Mouse (Mus musculus): ENCODE data around the gene Pde7b. TPM values are rescaled to one million over a fixed set of nuclear protein-coding genes. Genes with fewer than 3 reads are reported as not detected.
"Not testable (repeated sequence)": the region's sequence is repeated elsewhere in the genome, so short reads cannot be mapped to it uniquely, and the experiment has no call there.

Gene Pde7b
- polyA plus RNA-seq, 1 experiment from 2014 or later: 1.3 TPM

DNA sequence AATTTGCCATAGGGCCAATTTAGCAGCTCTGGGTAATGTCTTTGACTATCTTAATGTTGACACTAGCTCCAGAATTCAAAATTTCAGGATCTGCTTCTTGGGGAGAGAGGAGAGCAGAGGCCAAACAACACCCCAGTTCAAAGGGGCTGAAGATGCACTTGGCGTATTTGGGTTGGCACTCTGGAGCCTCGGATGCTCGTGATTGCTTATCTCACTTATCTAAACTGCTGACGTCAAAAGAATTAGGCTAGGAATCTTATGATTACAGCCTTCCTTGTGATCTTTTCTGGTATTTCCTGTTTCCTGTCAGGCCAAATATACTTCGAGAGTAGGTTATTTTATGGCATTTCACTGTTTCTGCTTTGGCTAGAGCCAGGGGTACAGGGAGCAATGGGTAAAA, 191.1 kb downstream of the Pde7b start:
- DNase-seq (ENCODE audit: low spot score) (no peak), ATAC-seq (no peak)
- Histone ChIP-seq H3K27ac (ENCODE audit: low read depth, low read length) (no peak overlapping the region), H3K9me3 (replicated peaks; ENCODE audit: control insufficient read depth, low read length) (no peaks in the 10 kb centered on the region), H3K4me3 (ENCODE audit: low read depth, low read length) (no peak overlapping the region), H3K4me1 (ENCODE audit: control insufficient read depth, insufficient read depth, low read length) (0 out of 2 replicates have a peak, but pooled peaks cover under 1% of the 10 kb centered on the region), H3K9ac (ENCODE audit: low read length) (no peak overlapping the region), H3K27me3 (replicated peaks; ENCODE audit: control insufficient read depth, insufficient read depth, low read length) (no peaks in the 10 kb centered on the region), H3K36me3 (ENCODE audit: control insufficient read depth, insufficient read depth, low read length) (no peaks in the 10 kb centered on the region), H3K4me2 (ENCODE audit: low read length) (no peak overlapping the region)
- WGBS: 83% methylated on average over 5 of the region's 5 CpGs

DNA sequence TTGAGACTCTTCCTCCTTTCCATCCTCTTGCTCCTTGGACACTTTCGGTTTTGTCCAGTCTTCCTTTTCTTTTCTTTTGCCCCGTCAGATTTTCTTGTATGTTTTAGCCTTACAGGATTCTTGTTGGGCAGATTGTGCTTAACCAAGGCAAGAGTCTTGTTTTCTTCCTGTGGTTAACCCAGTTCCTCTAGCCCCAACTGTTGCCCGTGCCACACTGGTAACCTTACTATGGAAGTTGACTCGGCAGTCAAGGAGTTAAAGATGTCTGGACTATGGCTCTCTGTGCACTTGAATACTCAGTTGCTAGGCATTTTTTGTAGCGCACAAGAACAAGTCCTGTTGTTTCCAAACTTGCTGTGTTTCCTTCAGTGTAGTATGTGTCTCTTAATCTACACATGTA, 193.0 kb downstream of the Pde7b start:
- Histone ChIP-seq H3K9me3 (replicated peaks; ENCODE audit: control insufficient read depth, low read length) (no peaks in the 10 kb centered on the region), H3K4me2 (ENCODE audit: low read length) (no peak overlapping the region), H3K27ac (ENCODE audit: low read depth, low read length) (no peak overlapping the region), H3K4me1 (ENCODE audit: control insufficient read depth, insufficient read depth, low read length) (peaks cover 8% of the 10 kb centered on the region; the same call in 1 of the 2 replicates), H3K4me3 (ENCODE audit: low read depth, low read length) (no peak overlapping the region), H3K36me3 (ENCODE audit: control insufficient read depth, insufficient read depth, low read length) (no peaks in the 10 kb centered on the region), H3K9ac (ENCODE audit: low read length) (no peak overlapping the region), H3K27me3 (replicated peaks; ENCODE audit: control insufficient read depth, insufficient read depth, low read length) (no peaks in the 10 kb centered on the region)
- DNase-seq (ENCODE audit: low spot score) (no peak), ATAC-seq (no peak)
- WGBS: 88% methylated on average over 5 of the region's 5 CpGs

DNA sequence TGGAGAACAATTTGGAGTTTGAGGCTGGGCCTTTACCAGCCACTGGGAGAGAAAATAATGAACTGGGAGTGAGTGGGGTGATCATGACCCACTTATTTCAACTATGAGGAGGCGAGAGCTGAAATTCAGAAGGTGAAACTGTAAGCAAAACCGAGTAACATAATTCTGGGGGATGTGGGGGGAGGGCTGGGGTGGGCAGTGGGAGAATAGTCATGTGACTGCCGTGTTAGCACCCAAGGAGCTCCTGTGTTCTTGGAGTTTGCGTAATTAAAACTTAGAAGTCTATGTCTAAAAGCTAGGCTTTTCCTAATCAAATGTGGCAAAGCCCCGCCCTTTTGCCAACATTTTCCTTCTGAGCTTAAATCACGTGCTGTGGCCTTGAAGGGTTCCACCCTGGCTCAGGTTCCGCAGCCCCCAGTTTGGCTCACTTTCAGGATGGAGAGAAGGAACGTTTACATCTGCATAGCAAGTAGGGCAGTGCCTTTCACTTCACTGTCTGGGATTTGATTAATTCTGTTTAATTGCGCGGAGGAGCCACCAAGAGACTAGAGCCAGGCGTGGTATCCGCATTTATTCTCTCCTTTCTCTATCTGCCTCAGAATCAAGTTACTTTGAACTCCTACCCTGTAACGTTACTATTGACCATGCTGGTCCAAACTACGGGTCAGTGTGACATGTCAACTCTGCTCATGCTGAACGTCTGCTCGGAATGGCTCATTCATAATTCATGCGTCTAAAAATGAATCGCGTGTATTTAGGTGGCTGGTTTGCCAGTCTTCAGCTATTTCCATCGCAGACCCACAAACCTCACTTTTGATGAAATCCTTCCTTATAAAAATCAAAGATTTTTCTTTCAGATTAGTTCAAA, 196.1 kb downstream of the Pde7b start:
- no peak overlapping the region for H3K9ac ChIP-seq (ENCODE audit: low read length)

DNA sequence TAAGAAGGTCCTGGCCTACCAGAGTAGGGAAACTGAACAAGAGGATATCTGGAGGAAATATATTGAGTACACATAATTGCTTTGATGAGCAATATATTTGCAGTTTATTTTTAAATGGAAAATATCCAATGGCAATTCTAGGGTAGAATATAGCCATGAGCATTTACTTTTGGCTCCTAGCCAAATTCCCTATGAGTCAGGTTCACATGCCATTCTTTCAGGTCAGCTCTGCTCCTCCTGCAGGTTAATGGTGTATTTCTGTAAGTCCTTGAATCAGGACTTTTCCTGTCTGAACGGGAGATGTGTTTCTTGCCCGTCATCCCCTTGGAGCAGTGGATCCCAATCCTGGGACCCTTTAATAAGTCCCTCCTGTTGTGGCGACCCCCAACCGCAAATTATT, 197.1 kb downstream of the Pde7b start:
- no peak overlapping the region for H3K4me3 ChIP-seq (ENCODE audit: low read depth, low read length)
- WGBS: 88% methylated on average over 4 of the region's 4 CpGs
- ATAC-seq: no peak

More for the DNA sequence above, 196.1 kb downstream of the Pde7b start:
- no peak overlapping the region for H3K4me3 ChIP-seq (ENCODE audit: low read depth, low read length)
- ATAC-seq (peak; percentile 93), DNase-seq (ENCODE audit: low spot score) (peak; percentile 88)
- peaks cover 8% of the 10 kb centered on the region; the same call in 1 of the 2 replicates for H3K4me1 ChIP-seq (ENCODE audit: control insufficient read depth, insufficient read depth, low read length)
- no peaks in the 10 kb centered on the region for H3K36me3 ChIP-seq (ENCODE audit: control insufficient read depth, insufficient read depth, low read length)
- WGBS: 42% methylated on average over 20 of the region's 20 CpGs
- H3K27me3 ChIP-seq (replicated peaks; ENCODE audit: control insufficient read depth, insufficient read depth, low read length): no peaks in the 10 kb centered on the region
- peak overlapping the region; percentile 24; the same call in 1 of the 2 replicates for H3K4me2 ChIP-seq (ENCODE audit: low read length)
- H3K9me3 ChIP-seq (replicated peaks; ENCODE audit: control insufficient read depth, low read length): no peaks in the 10 kb centered on the region
- H3K27ac ChIP-seq (ENCODE audit: low read depth, low read length): no peak overlapping the region

DNA sequence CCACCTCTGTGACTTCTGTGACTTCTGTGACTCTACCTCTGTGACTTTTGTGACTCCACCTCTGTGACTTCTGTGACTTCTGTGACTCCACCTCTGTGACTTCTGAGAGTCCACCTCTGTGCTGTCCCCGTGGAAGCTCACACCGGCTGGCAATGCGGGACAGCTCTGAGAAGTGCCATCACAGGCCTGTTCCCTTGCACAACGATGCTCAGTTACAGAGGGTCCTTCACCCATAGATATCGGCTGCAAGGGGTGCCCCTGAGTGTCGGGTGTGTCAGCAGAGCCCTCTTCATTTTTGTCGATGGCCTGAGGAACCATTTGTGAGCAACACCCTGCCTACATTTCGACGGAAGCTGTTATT, 206.4 kb downstream of the Pde7b start:
- Histone ChIP-seq H3K27me3 (replicated peaks; ENCODE audit: control insufficient read depth, insufficient read depth, low read length) (no peaks in the 10 kb centered on the region), H3K4me1 (ENCODE audit: control insufficient read depth, insufficient read depth, low read length) (no peaks in the 10 kb centered on the region), H3K4me2 (ENCODE audit: low read length) (no peak overlapping the region), H3K4me3 (ENCODE audit: low read depth, low read length) (no peak overlapping the region), H3K9ac (ENCODE audit: low read length) (no peak overlapping the region), H3K36me3 (ENCODE audit: control insufficient read depth, insufficient read depth, low read length) (no peaks in the 10 kb centered on the region), H3K9me3 (replicated peaks; ENCODE audit: control insufficient read depth, low read length) (no peaks in the 10 kb centered on the region), H3K27ac (ENCODE audit: low read depth, low read length) (no peak overlapping the region)
- 91% methylated on average over 9 of the region's 9 CpGs for WGBS
- ATAC-seq (no peak), DNase-seq (ENCODE audit: low spot score) (no peak)

More for the DNA sequence above, 197.1 kb downstream of the Pde7b start:
- Histone ChIP-seq H3K27me3 (replicated peaks; ENCODE audit: control insufficient read depth, insufficient read depth, low read length) (no peaks in the 10 kb centered on the region), H3K36me3 (ENCODE audit: control insufficient read depth, insufficient read depth, low read length) (no peaks in the 10 kb centered on the region), H3K9me3 (replicated peaks; ENCODE audit: control insufficient read depth, low read length) (no peaks in the 10 kb centered on the region), H3K27ac (ENCODE audit: low read depth, low read length) (no peak overlapping the region), H3K9ac (ENCODE audit: low read length) (no peak overlapping the region), H3K4me2 (ENCODE audit: low read length) (no peak overlapping the region), H3K4me1 (ENCODE audit: control insufficient read depth, insufficient read depth, low read length) (peaks cover 8% of the 10 kb centered on the region; the same call in 1 of the 2 replicates)
- DNase-seq (ENCODE audit: low spot score): no peak

- not testable (repeated sequence) for H3K36me3 ChIP-seq (ENCODE audit: control insufficient read depth, insufficient read depth, low read length); DNase-seq (ENCODE audit: low spot score); H3K4me2 ChIP-seq (ENCODE audit: low read length); H3K4me3 ChIP-seq (ENCODE audit: low read depth, low read length); H3K4me1 ChIP-seq (ENCODE audit: control insufficient read depth, insufficient read depth, low read length); H3K27me3 ChIP-seq (replicated peaks; ENCODE audit: control insufficient read depth, insufficient read depth, low read length); ATAC-seq; H3K9ac ChIP-seq (ENCODE audit: low read length); H3K9me3 ChIP-seq (replicated peaks; ENCODE audit: control insufficient read depth, low read length); H3K27ac ChIP-seq (ENCODE audit: low read depth, low read length)
- WGBS: 84% methylated on average over 9 of the region's 9 CpGs
Measured at GRCm38 (mm10) chr10:20517756-20518528, 206.9 kb downstream of the Pde7b start.

GRCm38 (mm10) chr10:20513891-20514290, 211.0 kb downstream of the Pde7b start:
- WGBS: 86% methylated on average over 4 of the region's 4 CpGs
- Histone ChIP-seq H3K36me3 (ENCODE audit: control insufficient read depth, insufficient read depth, low read length) (no peaks in the 10 kb centered on the region), H3K4me2 (ENCODE audit: low read length) (no peak overlapping the region), H3K27ac (ENCODE audit: low read depth, low read length) (no peak overlapping the region), H3K9ac (ENCODE audit: low read length) (no peak overlapping the region), H3K27me3 (replicated peaks; ENCODE audit: control insufficient read depth, insufficient read depth, low read length) (no peaks in the 10 kb centered on the region), H3K4me1 (ENCODE audit: control insufficient read depth, insufficient read depth, low read length) (no peaks in the 10 kb centered on the region), H3K9me3 (replicated peaks; ENCODE audit: control insufficient read depth, low read length) (no peaks in the 10 kb centered on the region), H3K4me3 (ENCODE audit: low read depth, low read length) (no peak overlapping the region)
- ATAC-seq: no peak
- DNase-seq (ENCODE audit: low spot score): no peak

GRCm38 (mm10) chr10:20513461-20513860, 211.4 kb downstream of the Pde7b start:
- Histone ChIP-seq H3K27ac (ENCODE audit: low read depth, low read length) (no peak overlapping the region), H3K9me3 (replicated peaks; ENCODE audit: control insufficient read depth, low read length) (no peaks in the 10 kb centered on the region), H3K36me3 (ENCODE audit: control insufficient read depth, insufficient read depth, low read length) (no peaks in the 10 kb centered on the region), H3K4me1 (ENCODE audit: control insufficient read depth, insufficient read depth, low read length) (no peaks in the 10 kb centered on the region), H3K4me2 (ENCODE audit: low read length) (no peak overlapping the region), H3K9ac (ENCODE audit: low read length) (no peak overlapping the region), H3K27me3 (replicated peaks; ENCODE audit: control insufficient read depth, insufficient read depth, low read length) (no peaks in the 10 kb centered on the region), H3K4me3 (ENCODE audit: low read depth, low read length) (no peak overlapping the region)
- DNase-seq (ENCODE audit: low spot score) (no peak), ATAC-seq (no peak)
- WGBS: 87% methylated on average over 5 of the region's 5 CpGs

- ATAC-seq (no peak), DNase-seq (ENCODE audit: low spot score) (no peak)
- H3K4me1 ChIP-seq (ENCODE audit: control insufficient read depth, insufficient read depth, low read length): no peaks in the 10 kb centered on the region
- H3K9me3 ChIP-seq (replicated peaks; ENCODE audit: control insufficient read depth, low read length): no peaks in the 10 kb centered on the region
- no peaks in the 10 kb centered on the region for H3K27me3 ChIP-seq (replicated peaks; ENCODE audit: control insufficient read depth, insufficient read depth, low read length)
- H3K36me3 ChIP-seq (ENCODE audit: control insufficient read depth, insufficient read depth, low read length): no peaks in the 10 kb centered on the region
- WGBS: 83% methylated on average over 4 of the region's 4 CpGs
- H3K27ac ChIP-seq (ENCODE audit: low read depth, low read length): no peak overlapping the region
- H3K9ac ChIP-seq (ENCODE audit: low read length): no peak overlapping the region
- no peak overlapping the region for H3K4me2 ChIP-seq (ENCODE audit: low read length)
- H3K4me3 ChIP-seq (ENCODE audit: low read depth, low read length): no peak overlapping the region
Measured at GRCm38 (mm10) chr10:20509819-20510218, 215.1 kb downstream of the Pde7b start.

Measured in forebrain, embryonic 14.5 days (tissue).